In genomic region chr1:167262489-167263041, GRCm38 (mm10) we compare ENCODE assay signal across 18 mouse cellular contexts. TPM values are rescaled to one million over a fixed set of nuclear protein-coding genes. Genes with fewer than 3 reads are reported as not detected.
DNase-seq lines count a peak whose midpoint lies in the region; ATAC-seq and TF ChIP-seq lines count a peak whose summit lies in the region.
"Had no signal": no experiment of that assay in that cellular context is flagged by ENCODE, and none has a peak within 500 bp of the region (broad histone marks: within the 10 kb centered on the region; RNA-seq: fewer than 3 reads in every experiment).

No protein-coding gene starts in this region.

- WGBS in heart, adult 2 months = 41% methylated on average over 10 of the region's 10 CpGs
- WGBS in lung, embryonic 16.5 days = 54% methylated on average over 10 of the region's 10 CpGs

- H3K4me3 ChIP-seq in heart, adult 2 months = no peak overlapping the region
- no peak overlapping the region for H3K4me3 ChIP-seq in lung, embryonic 16.5 days (ENCODE audit: low read length)
- H3K4me3 ChIP-seq: embryonic facial prominence, embryonic 13.5 days; forebrain, embryonic 10.5 days; heart, embryonic 15.5 days; liver, embryonic 12.5 days; midbrain, embryonic 13.5 days; myocyte had no signal

- no peak overlapping the region for H3K9ac ChIP-seq in heart, adult 2 months (ENCODE audit: low read depth, low read length)
- peak overlapping the region; percentile 17; the same call in 1 of the 2 replicates for H3K9ac ChIP-seq in lung, embryonic 16.5 days (ENCODE audit: low read length)
- H3K9ac ChIP-seq: embryonic facial prominence, embryonic 13.5 days; heart, embryonic 15.5 days; liver, embryonic 12.5 days; lung, embryonic 14.5 days; midbrain, embryonic 13.5 days had no signal

- TF ChIP-seq POLR2A in heart, adult 2 months (IDR thresholded peaks at IDR 0.05; ENCODE audit: insufficient read depth, low read depth, low read length) = no peak

- no peak for DNase-seq in heart, adult 2 months
- DNase-seq in heart, adult 8-10 months (ENCODE audit: low spot score) = no peak
- no peak for DNase-seq in lung, postnatal 10 days
- peak; percentile 34 to 39 for DNase-seq in cerebellum, postnatal 36 days
- DNase-seq in natural killer cell, adult 2 months (ENCODE audit: low spot score in 2 of 2) = no peak
- DNase-seq: adrenal gland, adult 2 months; gastrocnemius, postnatal 14 days; lung, embryonic 14.5 days had no signal

- H3K27ac ChIP-seq in heart, adult 2 months = peak overlapping the region; percentile 47
- no peak overlapping the region for H3K27ac ChIP-seq in lung, embryonic 16.5 days (ENCODE audit: low read length)
- H3K27ac ChIP-seq: embryonic facial prominence, embryonic 13.5 days; forebrain, embryonic 10.5 days; heart, embryonic 15.5 days; kidney, postnatal 0 days; liver, embryonic 12.5 days; midbrain, embryonic 13.5 days had no signal

- ATAC-seq in lung, embryonic 16.5 days (ENCODE audit: low read depth) = no peak
- ATAC-seq in erythroid progenitor cell, adult 5-6 weeks (replicated peaks; ENCODE audit: low FRiP score, poor library complexity, severe bottlenecking) = no peak
- ATAC-seq: inflammation-experienced regulatory T-cells, adult 6 months; liver, embryonic 12.5 days; midbrain, embryonic 13.5 days had no signal

- H3K4me1 ChIP-seq in heart, adult 2 months (ENCODE audit: control insufficient read depth, insufficient read depth, low read length) = peaks cover 5% of the 10 kb centered on the region; the same call in 1 of the 2 replicates
- H3K4me1 ChIP-seq in lung, embryonic 16.5 days (replicated peaks; ENCODE audit: control insufficient read depth, insufficient read depth, low read length) = peaks cover 23% of the 10 kb centered on the region

- H3K27me3 ChIP-seq in heart, adult 2 months (ENCODE audit: control insufficient read depth, insufficient read depth, low read length) = no peaks in the 10 kb centered on the region
- H3K27me3 ChIP-seq in lung, embryonic 16.5 days (ENCODE audit: control insufficient read depth, insufficient read depth, low read depth, low read length) = no peaks in the 10 kb centered on the region
- H3K27me3 ChIP-seq: embryonic facial prominence, embryonic 13.5 days; heart, embryonic 15.5 days; liver, embryonic 12.5 days; midbrain, embryonic 13.5 days had no signal

- H3K36me3 ChIP-seq in heart, adult 2 months (ENCODE audit: control insufficient read depth, insufficient read depth, low read length) = no peaks in the 10 kb centered on the region
- no peaks in the 10 kb centered on the region for H3K36me3 ChIP-seq in lung, embryonic 16.5 days (ENCODE audit: control insufficient read depth, insufficient read depth, low read length)
- H3K36me3 ChIP-seq: embryonic facial prominence, embryonic 13.5 days; heart, embryonic 15.5 days; midbrain, embryonic 13.5 days had no signal

- H3K4me2 ChIP-seq in lung, embryonic 16.5 days (ENCODE audit: low read depth, low read length) = no peak overlapping the region
- H3K4me2 ChIP-seq: embryonic facial prominence, embryonic 13.5 days; heart, embryonic 15.5 days; liver, embryonic 12.5 days; lung, embryonic 14.5 days; midbrain, embryonic 13.5 days had no signal

- 0 out of 2 replicates have a peak, but pooled peaks cover 1% of the 10 kb centered on the region for H3K79me2 ChIP-seq in heart, adult 2 months (replicated peaks; ENCODE audit: control insufficient read depth, insufficient read depth, low read length)

- intact Hi-C loops in heart, adult 2 months (cut with DNase I) = no loop called here

- TF ChIP-seq CTCF in heart, adult 2 months (IDR thresholded peaks at IDR 0.05) = no peak

- TF ChIP-seq EP300 in heart, adult 2 months (IDR thresholded peaks at IDR 0.05; ENCODE audit: insufficient read depth, low read depth, low read length) = no peak

- no peaks in the 10 kb centered on the region for H3K9me3 ChIP-seq in lung, embryonic 16.5 days (ENCODE audit: control insufficient read depth, low read length)
- H3K9me3 ChIP-seq: embryonic facial prominence, embryonic 13.5 days; forebrain, embryonic 10.5 days; heart, embryonic 15.5 days; liver, embryonic 12.5 days; midbrain, embryonic 13.5 days had no signal

RNA-seq across cellular contexts. Expression of gene Uck2, which starts 22.6 kb away (rescaled TPM):
- total RNA-seq in heart, adult 2 months (2021) = 10 to 100 TPM; 45.9 to 57.6 TPM
- 21.4 and 27.5 TPM in 2 replicates for polyA plus RNA-seq in heart, adult 2 months (2012; rRNA removed)
- total RNA-seq in heart, adult 8-10 months (2022) = 10 to 100 TPM; 38.7 to 50.3 (median 43.4) TPM
- 65.9 and 70.8 TPM in 2 replicates for polyA plus RNA-seq in lung, embryonic 16.5 days (2015; fragmentation: Nextera tagmentation; extraction: Ambion mirVana)
- 17.7 and 24.7 TPM in 2 replicates for total RNA-seq in erythroid progenitor cell, adult 5-6 weeks (2015; ENCODE audit: low replicate concordance)
- total RNA-seq in erythroid progenitor cell, adult 5-6 weeks (2017; ENCODE audit: low replicate concordance) = 10.4 and 24.8 TPM in 2 replicates

RNA-seq across cellular contexts. Expression of gene Tmco1, which starts 45.6 kb away (rescaled TPM):
- 10 to 100 TPM; 88.2 to 95.3 TPM for total RNA-seq in heart, adult 2 months (2021)
- polyA plus RNA-seq in heart, adult 2 months (2012; rRNA removed) = 60.3 and 117 TPM in 2 replicates
- total RNA-seq in heart, adult 8-10 months (2022) = 10 to 100 TPM; 92.5 to 99.4 (median 98.8) TPM
- 123 and 125 TPM in 2 replicates for polyA plus RNA-seq in lung, embryonic 16.5 days (2015; fragmentation: Nextera tagmentation; extraction: Ambion mirVana)
- 70.0 and 132 TPM in 2 replicates for total RNA-seq in erythroid progenitor cell, adult 5-6 weeks (2015; ENCODE audit: low replicate concordance)
- 78.2 and 81.5 TPM in 2 replicates for total RNA-seq in erythroid progenitor cell, adult 5-6 weeks (2017; ENCODE audit: low replicate concordance)

Comparison
In these comparisons a context has a peak if more than half of its experiments do, and no peak if none do; other contexts are left out.
1. DNase-seq: peak in cerebellum, postnatal 36 days (2 of 2); none in heart, adult 2 months (0 of 2), heart, adult 8-10 months (single experiment), lung, postnatal 10 days (single experiment) and natural killer cell, adult 2 months (0 of 2).